Mouse (Mus musculus) lung, postnatal 4 days (tissue): ENCODE measurements around the gene Gm49403.
"Not testable (repeated sequence)": the region's sequence is repeated elsewhere in the genome, so short reads cannot be mapped to it uniquely, and the experiment has no call there.

Source experiments
- DNase-seq, 2 experiments: peaks; one replicate each; pipeline ENCODE4 v3.0.0; 2021

The Gm49403 gene

DNA sequence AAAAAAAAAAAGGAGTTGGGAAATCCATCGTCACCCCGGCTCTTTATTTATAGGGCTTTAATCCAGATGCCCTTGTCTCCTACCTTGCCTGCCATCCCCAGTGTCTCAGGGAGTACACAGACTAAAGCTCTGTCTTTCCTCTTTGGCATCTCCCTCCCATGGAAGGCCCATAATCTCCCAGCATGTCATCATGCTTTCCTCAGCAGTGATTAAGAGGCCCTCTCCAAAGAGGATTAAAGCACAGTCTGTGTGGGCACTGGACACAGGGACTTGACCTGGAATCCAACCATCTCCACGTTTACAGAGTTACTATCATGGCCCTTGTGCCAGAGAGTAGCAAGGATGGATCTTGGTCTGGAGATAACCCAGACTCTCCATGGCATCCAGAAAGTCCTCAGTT is at the start of gene Gm49403, which contains the start of gene Lbhd1:
Gene Gm49403 (plus strand): TSS at position 315 of the 400 bp plus-strand sequence.
Gene Lbhd1 (plus strand): TSS at position 117 of the 400 bp plus-strand sequence.
- DNase-seq = no peak

DNA sequence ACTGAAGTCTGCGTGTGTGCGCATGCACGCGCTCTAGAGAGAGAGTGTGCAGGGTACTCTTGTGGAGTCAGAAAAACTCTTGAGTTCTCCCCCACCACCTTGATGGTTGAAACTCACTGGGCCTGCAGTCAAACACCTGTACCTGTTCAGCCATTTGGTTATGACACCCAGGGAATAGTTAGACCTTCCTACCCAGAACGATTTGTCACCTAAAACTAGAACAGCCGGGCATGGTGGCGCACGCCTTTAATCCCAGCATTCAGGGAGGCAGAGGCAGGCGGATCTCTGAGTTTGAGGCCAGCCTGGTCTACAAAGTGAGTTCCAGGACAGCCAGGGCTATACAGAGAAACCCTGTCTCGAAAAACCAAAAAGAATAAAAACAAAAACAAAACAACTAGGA is 47.4 kb upstream of the Gm49403 start:
- not testable (repeated sequence) for DNase-seq

DNA sequence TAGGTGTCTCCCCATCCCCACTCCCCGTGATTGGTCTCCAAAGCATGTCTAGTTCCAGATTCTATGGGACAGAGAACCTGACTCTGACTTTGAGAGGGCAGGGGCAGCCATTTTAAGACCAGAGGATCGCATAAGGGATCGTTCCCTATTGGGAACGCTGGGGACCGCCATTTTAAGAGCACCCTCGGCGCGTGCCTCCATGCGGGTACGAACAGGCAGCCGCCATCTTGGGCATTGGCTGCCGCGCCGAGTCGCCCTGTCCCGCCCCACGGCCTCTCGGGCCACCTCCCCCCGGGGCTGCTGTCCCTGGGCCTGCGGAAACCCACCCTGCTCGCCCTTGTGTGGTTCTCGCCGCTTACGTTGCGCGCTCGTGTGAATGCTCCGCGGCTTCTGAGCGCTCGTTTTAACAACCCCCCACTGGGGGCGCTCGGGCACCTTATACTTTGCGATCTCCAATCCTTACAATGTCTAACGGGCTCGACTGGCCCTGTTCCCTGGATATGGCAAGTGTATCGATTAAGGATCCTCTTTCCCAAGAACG is 46.4 kb upstream of the Gm49403 start, which contains the start of gene Bscl2:
Gene Bscl2 (plus strand): TSS at position 217 of the 541 bp plus-strand sequence.
- peak; percentile 86 to 90 for DNase-seq

DNA sequence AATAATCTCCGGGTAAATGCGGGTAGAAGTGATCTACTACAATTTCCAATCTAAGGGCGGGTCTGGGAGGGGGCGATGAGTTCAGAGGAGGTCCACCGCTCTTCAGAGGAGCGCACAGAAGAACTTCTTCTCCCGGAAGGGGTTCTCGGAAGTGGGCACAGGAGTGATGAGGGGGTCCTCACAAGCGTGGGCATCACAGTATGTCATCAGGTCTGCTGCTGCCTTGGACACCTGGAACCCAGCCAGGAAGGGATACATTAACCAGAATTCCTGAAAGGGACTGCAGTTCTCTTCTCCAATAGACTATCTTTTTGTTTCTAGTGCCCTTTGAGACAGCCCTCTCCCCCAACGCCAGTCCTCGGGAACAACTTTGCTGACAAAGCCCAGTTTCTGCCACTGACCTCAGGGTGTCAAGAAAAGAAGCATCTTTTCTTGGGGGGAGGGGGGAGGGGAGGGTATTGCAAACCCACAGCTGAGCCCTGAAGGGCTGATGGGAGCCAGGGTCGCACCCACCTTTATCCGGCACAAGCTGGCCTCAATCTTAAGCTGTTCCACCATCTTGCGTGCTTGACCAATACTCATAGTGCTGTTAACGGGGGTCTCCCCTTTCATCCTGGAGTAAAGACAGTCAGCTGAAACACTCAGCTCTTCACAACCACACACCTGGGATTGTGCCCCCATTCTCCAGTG is 45.5 kb upstream of the Gm49403 start:
- DNase-seq = peak; percentile 43 to 49

DNA sequence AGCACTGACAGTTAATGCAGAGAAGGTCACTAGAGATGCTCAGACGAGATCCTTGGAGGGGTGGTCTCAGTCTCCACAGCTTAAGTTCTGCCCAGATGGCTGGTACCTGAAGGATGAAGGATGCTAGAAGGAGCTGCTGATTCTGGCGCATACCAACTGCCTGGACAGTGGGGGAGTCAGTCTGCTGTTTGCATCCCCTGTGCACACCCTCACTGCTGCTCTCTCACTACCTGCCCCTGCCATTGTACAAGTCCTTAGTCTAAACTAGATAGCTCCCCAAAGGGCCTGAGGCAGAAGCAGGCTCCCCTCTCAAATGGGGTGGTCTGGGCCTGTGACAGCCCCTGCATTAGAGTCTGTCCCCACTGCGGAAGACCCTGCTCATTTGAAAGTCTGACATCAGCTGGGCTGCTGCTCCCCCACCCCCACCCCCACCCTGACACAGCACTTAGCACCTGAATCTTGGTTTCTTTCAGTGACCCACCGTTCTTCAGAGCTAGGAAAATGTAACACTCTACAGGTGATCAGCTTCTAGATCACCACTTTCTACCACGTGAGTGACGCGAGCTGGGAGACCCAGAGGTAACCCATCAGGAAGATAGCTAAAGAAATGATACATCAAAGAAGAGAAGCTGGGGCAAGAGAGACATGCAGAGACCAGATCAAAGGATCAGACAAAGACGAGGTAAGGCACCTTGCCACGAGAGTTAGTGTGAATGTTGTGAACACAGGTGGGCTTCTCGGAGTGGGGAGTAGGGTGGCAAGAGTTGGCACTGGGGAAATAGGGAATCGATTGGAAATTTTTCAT is 44.4 kb upstream of the Gm49403 start, which contains the start of gene Gng3:
Gene Gng3 (minus strand): TSS at position 92 of the 805 bp plus-strand sequence.
- no peak for DNase-seq

DNA sequence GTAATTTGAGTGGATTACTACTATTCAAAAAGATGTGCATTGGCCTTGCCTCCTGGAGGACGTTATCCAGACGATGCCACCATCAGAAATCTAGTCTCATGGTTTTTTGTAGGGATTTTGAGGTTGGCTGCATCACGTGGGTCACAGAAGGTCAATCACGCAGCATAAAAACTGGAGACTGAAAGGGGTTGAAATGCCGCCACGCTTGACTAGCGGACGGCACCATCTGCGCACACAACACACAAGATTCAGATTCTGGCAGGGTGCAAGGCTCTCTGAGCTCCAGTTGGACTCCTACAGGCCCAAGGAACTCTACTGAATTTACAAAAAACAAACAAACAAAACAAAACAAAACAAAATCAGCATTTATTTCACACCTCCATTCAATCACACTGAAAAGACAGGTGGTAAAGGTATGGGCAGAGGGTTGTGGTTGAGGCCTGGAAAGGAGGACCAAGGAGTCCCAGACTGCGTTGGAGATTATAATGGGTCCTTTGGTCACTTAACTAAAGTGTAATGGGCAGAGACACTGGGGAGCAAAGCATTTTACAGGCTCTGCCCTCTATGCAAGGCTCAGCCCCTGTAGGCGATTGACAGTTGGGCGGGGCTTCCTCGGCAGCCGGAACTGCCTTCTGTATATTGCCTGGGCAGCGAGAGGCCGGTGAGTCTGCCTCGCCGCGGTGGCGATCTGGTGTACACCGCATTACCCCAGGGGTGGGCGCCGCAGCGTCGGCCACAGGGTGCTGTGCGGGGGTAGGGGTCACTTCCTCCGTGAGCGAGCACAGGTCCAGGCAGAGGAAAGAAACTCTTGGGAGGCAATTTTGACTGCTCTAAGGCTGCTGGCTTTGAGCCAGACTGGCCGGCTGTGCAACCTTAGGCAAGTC is 43.6 kb upstream of the Gm49403 start:
- DNase-seq = peak; percentile 85 to 89

DNA sequence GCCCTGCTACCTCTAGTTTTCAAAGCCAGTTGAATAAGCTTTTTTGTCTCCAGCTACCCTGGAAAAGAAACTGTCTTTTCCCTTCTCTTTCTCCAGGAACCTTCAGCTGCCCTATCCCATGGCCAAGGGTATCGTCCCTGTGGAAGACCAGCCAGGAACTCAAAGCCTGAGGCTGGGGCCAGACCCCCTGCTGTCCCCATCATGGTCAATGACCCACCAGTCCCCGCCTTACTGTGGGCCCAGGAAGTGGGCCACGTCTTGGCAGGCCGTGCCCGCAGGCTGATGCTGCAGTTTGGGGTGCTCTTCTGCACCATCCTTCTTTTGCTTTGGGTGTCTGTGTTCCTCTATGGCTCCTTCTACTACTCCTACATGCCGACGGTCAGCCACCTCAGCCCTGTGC is 42.7 kb upstream of the Gm49403 start:
- DNase-seq = no peak

DNA sequence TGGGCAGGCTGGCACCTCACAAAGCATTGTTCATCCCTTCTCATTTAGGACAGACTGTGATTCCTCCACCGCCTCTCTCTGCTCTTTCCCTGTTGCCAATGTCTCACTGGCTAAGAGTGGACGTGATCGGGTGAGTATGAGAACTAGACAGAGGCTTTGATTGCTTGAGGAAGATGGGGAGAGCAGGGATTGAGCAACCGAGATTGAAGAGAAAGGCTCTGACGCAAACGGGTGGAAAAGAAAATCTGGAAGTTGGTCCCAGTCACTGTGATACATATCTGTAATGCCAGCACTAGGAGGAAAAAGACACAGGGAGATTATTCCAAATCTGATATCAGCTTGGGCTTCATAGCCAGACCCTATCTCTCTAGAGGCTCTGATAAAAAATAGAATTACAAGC is 40.8 kb upstream of the Gm49403 start:
- DNase-seq = no peak

DNA sequence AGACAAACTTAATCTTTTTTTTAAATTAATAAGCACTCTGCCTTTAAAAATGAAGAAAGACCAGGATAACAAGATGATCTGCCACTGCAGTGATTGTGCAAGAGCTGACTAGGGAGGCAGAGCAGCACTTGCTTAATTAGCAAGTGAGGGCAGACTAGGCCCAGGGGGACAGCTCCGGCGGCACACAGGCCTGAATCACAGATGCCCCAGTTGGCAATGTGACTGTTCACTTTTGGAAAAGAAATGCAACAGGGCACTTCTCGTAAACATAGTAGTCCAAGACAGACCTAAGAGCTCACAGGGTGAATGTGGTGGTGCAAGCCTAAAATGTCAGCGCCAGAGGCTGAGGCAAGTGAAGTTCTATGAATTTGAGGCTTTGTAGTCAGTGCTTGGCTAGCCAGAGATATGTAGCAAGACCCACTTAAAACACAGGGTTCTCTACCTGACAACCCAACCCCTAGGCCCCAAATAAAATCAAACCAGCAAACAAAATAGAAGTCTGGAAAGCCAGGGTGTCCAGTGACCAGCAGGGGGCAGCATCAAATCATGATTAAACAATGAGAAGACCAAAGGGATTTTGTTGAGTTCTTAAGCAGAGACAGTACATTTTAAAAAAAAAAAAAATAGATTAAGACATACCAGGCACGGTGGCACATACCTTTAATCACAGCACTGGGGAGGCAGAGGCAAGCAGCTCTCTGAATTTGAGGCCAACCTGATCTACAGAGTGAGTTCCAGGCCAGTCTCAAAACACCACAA is 39.2 kb upstream of the Gm49403 start:
- DNase-seq = peak; percentile 56 to 82

DNA sequence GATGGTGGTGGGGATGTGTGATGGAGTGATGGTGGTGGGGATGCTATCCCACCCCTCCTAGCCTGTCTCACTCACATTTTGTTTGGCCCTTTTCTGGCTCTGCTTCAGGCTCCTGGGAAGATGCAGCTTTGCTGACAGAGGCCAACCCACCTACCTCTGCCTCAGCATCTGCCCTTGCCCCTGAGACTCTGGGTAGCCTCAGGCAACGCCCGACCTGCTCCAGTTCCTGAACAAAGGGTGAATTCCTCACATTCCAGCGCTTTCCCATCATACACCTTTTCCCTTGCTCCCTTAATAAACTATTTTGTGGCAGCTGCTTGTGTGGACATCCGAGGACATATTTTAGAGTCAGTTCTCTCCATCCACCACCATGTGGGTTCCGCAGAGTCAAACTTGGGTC is 35.4 kb upstream of the Gm49403 start:
- DNase-seq = no peak

DNA sequence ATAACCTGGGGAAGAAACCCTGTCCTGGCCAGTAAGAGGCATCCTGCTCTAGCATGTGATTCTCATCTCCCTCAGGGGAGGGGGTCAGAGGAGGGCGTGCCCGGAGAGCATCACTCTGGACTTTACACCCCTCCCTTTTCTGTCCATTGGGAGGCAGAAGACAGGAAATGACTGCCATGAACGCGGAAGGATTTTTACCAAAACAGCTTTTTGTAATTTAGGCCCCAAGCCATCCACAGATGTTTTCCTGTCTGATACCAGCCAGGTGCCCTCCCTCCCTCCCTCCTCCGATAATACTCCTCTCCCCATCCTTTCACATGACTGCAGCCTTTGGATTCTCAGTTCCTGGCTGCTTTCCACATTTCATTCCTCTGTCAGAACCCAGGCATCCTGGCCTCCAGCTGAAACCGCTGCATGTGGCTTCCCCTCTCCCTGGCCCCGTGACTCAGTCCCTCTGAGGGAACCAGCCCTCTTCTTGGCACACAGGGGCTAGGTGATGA is 33.3 kb upstream of the Gm49403 start, which contains the start of gene Lrrn4cl:
Gene Lrrn4cl (plus strand): TSS at position 367 of the 500 bp plus-strand sequence.
- peak in 1 of 2 experiments; percentile 67 for DNase-seq

DNA sequence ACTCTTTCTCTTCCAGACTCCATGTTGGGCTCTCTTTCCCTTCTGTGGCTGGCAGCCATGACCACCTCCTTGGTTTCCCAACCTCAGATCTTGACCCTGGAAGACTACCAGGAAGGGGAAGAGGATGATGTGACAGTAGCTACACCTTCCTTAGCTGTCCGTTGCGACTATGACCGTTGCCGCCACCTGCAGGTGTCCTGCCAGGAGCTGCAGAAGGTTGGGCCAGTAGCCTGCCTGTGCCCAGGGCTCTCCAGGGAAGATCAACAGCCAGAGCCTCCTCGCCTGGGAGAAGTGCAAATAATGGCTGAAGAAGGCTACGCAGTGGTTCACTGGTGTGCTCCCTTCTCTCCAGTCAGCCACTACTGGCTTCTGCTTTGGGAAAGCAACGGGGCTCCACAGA is 32.1 kb upstream of the Gm49403 start:
- DNase-seq = peak in 1 of 2 experiments; percentile 39

DNA sequence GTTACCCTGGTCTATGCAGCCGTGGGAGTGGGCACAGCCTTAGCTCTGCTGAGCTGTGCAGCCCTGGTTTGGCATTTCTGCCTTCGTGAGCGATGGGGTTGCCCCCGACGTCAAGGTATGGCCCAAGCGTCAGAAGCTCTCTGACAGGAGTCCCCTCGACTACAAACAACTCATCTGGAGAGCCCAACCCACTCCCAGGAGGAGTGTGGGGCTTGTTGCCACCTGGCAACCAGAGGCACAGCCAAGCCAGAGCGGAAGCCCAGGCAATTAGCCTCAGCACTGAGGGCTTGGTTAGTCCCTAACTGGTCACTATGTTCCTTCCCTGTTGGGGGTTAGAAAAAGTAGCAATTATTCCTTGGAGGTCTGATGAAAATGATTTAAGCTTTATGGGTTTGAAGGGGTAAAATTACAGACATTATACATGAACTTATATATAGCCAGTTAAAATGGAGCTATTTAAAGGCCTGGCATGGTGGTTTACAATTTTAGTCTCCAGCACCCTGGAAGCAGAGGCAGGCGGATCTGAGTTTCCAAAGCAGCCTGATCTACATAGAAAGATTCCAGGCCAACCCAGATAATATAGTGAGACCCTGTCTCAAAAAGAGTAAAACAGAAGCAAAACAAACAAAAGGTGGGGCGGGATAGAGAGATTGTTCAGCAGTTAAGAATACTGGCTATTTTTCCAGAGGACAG is 31.3 kb upstream of the Gm49403 start:
- DNase-seq = no peak

DNA sequence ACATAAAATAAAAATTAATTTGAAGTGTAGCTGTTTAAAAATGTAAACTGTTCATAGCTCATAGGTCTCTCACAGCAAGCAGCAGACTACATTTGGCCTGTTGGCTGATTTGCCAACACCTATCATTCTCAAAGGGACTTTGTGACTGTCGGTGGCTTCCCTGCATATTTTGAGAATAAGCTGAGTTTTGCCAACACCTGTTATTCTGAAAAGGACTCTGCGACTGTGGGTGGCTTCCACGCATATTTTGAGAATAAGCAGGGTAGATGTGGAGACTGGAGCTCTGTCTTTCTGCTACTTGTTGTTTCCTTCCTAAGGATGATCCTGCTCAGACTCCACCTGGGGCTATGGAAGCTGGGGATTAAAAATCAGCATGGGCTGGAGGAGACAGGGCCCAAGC is 30.6 kb upstream of the Gm49403 start:
- no peak for DNase-seq

DNA sequence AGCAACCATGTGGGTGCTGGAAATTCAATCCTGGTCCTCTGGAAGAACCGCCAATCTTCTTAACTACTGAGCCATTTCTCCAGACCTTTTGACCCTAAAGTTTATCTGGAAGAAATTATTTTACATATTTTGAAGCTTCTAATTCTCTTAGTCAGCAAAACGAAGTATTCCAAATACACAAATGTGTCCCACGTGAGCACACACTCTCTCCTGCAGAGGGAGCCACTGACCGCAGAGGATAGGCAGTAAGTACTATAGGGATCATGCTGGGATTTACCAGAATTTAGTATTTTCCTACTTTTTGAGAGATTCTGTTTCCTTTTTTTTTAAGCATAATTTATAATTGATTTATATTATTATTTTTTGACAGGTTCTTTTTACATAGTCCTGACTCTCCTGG is 26.0 kb upstream of the Gm49403 start:
- peak; percentile 53 to 69 for DNase-seq

DNA sequence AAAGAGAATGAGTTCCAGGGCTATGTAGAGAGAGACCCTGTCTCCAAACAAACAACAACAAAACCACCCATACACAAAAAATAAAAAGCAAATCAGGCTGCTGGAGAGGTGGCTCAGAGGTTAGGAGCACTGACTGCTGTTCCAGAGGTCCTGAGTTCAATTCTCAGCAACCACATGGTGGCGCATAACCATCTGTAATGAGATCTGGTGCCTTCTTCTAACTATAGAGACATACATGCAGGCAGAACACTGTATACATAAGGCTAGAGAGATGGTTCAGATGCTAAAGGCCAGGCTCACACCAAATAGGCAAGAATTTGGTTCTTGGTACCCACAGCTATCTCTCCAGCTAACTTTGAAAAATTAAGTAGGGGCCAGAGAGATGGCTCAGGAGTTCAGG is 24.7 kb upstream of the Gm49403 start:
- DNase-seq = peak in 1 of 2 experiments; percentile 39

DNA sequence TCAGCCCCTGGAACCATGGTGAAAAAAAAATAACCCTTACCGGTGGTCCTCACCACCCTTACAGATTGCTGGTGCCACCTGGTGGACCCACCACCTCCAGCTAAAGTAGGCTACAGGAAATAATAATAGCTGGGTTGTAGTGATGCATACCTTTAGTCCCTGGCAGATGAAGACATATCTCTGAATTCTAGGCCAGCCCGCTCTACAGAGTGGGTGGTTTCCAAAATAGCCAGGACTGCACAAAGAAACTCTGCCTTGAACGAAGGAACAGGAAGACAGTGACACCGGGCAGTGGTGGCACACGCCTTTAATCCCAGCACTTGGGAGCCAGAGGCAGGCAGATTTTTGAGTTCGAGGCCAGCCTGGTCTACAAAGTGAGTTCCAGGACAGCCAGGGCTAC is 19.5 kb upstream of the Gm49403 start:
- DNase-seq = no peak

DNA sequence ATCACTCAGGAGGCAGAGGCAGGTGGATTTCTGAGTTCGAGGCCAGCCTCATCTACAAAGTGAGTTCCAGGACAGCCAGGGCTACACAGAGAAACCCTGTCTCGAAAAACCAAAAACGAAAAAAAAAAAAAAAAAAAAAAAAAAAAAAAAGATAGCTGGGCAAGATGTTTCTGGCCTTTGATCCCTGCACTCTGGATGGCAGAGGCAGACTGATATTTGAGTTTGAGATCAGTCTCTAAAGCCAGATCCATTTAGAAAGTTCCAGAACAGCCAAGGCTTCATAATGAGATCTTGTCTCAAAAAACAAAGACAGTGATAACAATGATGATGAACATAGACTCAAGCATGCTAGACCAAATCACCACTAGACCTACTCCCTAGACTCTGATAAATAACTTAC is 13.3 kb upstream of the Gm49403 start:
- DNase-seq = not testable (repeated sequence)

DNA sequence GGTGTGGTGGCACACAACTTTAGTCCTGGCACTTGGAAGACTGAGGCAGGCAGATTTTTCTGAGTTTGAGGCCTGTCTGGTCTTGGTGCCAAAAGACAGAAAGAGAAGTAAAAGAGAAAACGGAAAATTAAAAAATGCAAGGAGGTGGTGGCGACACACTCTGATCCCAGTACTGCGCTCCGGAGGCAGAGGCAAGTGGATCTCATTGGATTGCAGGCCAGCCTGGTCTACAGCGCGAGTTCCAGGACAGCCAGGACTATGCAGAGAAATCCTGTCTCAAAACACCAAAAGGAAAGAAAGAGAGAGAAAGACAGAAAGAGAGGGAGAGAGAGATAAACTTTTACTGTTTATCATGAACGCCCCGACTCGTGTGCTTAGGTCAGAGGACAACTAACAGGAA is 12.9 kb upstream of the Gm49403 start:
- peak in 1 of 2 experiments; percentile 11 for DNase-seq

DNA sequence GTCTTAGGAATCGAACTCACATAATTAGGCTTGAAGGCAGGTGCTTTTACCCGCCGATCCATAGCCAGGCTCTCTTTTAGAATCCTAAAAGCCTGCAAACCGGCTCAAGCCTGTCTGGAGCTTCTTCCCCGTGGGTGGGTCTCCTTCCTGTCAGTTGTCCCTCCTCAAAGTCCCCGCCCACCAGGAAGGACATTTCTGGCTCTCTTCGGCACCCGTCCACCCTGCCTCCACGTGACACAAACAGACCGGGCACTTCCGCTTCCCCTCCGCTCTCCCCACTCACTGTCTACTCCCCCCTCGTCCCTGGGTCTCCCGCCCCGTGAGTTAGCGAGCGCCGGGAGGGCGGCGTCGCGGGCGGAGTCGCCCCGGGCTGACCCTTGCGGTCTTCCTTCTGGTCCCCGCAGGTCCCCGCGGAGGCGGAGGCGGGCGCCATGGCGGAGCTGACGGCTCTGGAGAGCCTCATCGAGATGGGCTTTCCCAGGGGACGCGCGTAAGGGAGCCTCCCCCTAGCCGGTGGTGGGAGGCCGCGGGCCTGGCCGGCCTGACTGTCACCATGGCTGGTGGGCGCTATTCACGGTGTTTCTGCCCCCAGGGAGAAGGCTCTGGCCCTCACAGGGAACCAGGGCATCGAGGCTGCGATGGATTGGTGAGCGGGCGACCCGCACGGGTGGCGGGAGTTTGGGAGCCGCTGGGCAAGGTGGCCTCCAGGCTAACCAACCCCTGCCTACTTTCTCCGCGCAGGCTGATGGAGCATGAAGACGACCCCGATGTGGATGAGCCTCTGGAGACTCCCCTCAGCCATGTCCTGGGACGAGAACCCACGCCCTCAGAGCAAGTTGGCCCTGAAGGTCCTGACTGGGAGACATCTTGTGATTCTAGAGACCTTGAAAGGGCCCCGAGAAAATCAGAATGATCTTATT is 12.2 kb upstream of the Gm49403 start, which contains the start of gene Ubxn1:
Gene Ubxn1 (plus strand): TSS at position 230 of the 920 bp plus-strand sequence.
- peak; percentile 97 for DNase-seq
